Mouse (Mus musculus) small intestine, adult 2 months (tissue): Measurements from ENCODE around the gene Shisa4.

Experiments
- CTCF ChIP-seq: fragments of 200-500 bp; IDR thresholded peaks from 2 replicates; pipeline ENCODE4 v1.5.1; 2012; ENCODE audit warnings: low read depth, mild to moderate bottlenecking, control low read depth, inconsistent platforms, low read length, moderate library complexity, mixed read lengths; ENCODE audit not compliant: insufficient replicate concordance, insufficient read length; ENCODE audit errors: extremely low read depth
- POLR2A ChIP-seq: fragments of 200-500 bp; IDR thresholded peaks from 2 replicates; pipeline ENCODE4 v1.6.1; 2012; ENCODE audit warnings: low read depth, mild to moderate bottlenecking, control low read depth, inconsistent platforms, low read length, moderate library complexity

GRCm38 (mm10) chr1:135362115-135362514, 12.9 kb downstream of the Shisa4 start:
- no peak for TF ChIP-seq CTCF
- no peak for TF ChIP-seq POLR2A
